Mouse (Mus musculus) kidney, postnatal 10 days (tissue): ENCODE measurements around the gene Timm22.
A peak's percentile ranks its signal among the peaks of the same experiment; 100 is the strongest.

Experiments used
- DNase-seq: peaks from one replicate; pipeline ENCODE4 v3.0.0; 2021; ENCODE audit warnings: mixed read lengths

Timm22 gene

GRCm38 (mm10) chr11:76392532-76392931 lies 14.2 kb upstream of the Timm22 start:
- no peak for DNase-seq

- DNase-seq = no peak
Observed at GRCm38 (mm10) chr11:76392996-76393395, 13.8 kb upstream of the Timm22 start.

GRCm38 (mm10) chr11:76397650-76398311 lies 9.0 kb upstream of the Timm22 start:
- peak; percentile 72 for DNase-seq

GRCm38 (mm10) chr11:76398312-76398797 lies 8.4 kb upstream of the Timm22 start:
- peak; percentile 75 for DNase-seq

GRCm38 (mm10) chr11:76398798-76399586 lies 7.8 kb upstream of the Timm22 start, which contains the start of gene Nxn:
TSS of gene Nxn (minus strand) at chr11:76399140.
- DNase-seq = peak; percentile 97

- peak; percentile 59 for DNase-seq
Observed at GRCm38 (mm10) chr11:76399587-76400330, 7.0 kb upstream of the Timm22 start.

- no peak for DNase-seq
Observed at GRCm38 (mm10) chr11:76401398-76401797, 5.4 kb upstream of the Timm22 start.

- DNase-seq = no peak
Observed at GRCm38 (mm10) chr11:76405113-76405512, 1.6 kb upstream of the Timm22 start.

GRCm38 (mm10) chr11:76405626-76406264 lies 1.0 kb upstream of the Timm22 start:
- DNase-seq = no peak

GRCm38 (mm10) chr11:76410826-76411225 lies 4.1 kb downstream of the Timm22 start:
- peak; percentile 77 for DNase-seq

GRCm38 (mm10) chr11:76413202-76413601 lies 6.5 kb downstream of the Timm22 start:
- DNase-seq = no peak

GRCm38 (mm10) chr11:76415001-76415400 lies 8.2 kb downstream of the Timm22 start:
- DNase-seq = no peak

GRCm38 (mm10) chr11:76415985-76416384 lies 9.2 kb downstream of the Timm22 start:
- no peak for DNase-seq

- DNase-seq = no peak
Observed at GRCm38 (mm10) chr11:76418423-76418822, 11.7 kb downstream of the Timm22 start.

GRCm38 (mm10) chr11:76419179-76419578 lies 12.4 kb downstream of the Timm22 start:
- peak; percentile 58 for DNase-seq

GRCm38 (mm10) chr11:76420896-76421295 lies 14.1 kb downstream of the Timm22 start:
- DNase-seq = no peak

GRCm38 (mm10) chr11:76425749-76426148 lies 19.0 kb downstream of the Timm22 start:
- DNase-seq = no peak

- DNase-seq = no peak
Observed at GRCm38 (mm10) chr11:76427781-76428180, 21.0 kb downstream of the Timm22 start.

- DNase-seq = no peak
Observed at GRCm38 (mm10) chr11:76429046-76429445, 22.3 kb downstream of the Timm22 start.

GRCm38 (mm10) chr11:76429556-76429955 lies 22.8 kb downstream of the Timm22 start:
- DNase-seq = no peak

GRCm38 (mm10) chr11:76429966-76430631 lies 23.3 kb downstream of the Timm22 start:
- no peak for DNase-seq

- no peak for DNase-seq
Observed at GRCm38 (mm10) chr11:76436009-76436408, 29.3 kb downstream of the Timm22 start.
